Mouse (Mus musculus) brain, embryonic 14.5 days (tissue): ENCODE data around the gene Prkca.

ENCODE experiments used
- CTCF ChIP-seq: fragments of 200-500 bp; IDR thresholded peaks from 2 replicates; pipeline ENCODE4 v1.5.1; 2012; ENCODE audit warnings: inconsistent platforms, mild to moderate bottlenecking, moderate library complexity, borderline replicate concordance; ENCODE audit not compliant: insufficient read depth, insufficient read length; ENCODE audit errors: extremely low read depth
- POLR2A ChIP-seq: fragments of 200-500 bp; IDR thresholded peaks from 2 replicates; pipeline ENCODE4 v1.6.1; 2012; ENCODE audit warnings: mild to moderate bottlenecking, inconsistent platforms, borderline replicate concordance; ENCODE audit not compliant: poor library complexity, insufficient read depth, insufficient read length, severe bottlenecking; ENCODE audit errors: extremely low read depth

GRCm38 (mm10) chr11:108034376-108034775, 309.4 kb downstream of the Prkca start:
- TF ChIP-seq CTCF (no peak), POLR2A (no peak)
